Mouse (Mus musculus) naive thymus-derived CD4-positive, alpha-beta T cell, adult 2 months (primary cell): ENCODE data around the gene Timm50.

ENCODE experiments used
- DNase-seq: peaks from one replicate; pipeline ENCODE4 v3.0.0-alpha.2; 2011; ENCODE audit warnings: low read depth

Timm50 gene

DNA sequence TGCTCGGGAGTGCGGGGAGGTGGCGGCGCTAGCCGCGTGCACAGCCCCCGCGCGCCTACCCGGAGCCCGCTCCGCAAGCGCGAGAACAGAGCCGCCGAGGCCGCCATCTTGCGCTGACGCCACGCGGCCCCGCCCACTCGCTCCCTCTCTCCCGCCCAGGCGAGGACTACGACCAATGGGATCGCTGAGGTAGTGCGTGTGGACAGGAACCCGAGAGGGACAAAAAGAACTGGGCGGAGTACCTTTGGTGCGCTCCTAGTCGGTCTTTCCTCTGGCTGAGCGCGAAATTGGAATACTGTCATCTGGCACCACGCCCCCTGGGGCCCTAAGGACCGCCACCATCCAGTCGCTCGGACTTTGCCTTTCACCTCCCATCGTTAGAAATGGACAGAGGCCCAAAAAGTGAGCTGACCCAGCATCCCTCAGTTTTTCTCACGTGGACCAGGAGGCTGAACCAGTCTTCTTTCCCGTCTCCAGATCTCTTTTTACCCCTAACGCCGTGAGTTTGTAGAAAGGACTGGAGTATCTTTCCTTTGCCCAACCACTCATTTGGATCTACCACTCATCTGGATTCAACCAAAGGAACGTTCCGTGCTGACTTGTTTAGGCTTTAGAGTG is at the start of gene Timm50:
Timm50 (minus strand) TSS at position 147 of the 618 bp plus-strand sequence.
- peak; percentile 96 for DNase-seq

DNA sequence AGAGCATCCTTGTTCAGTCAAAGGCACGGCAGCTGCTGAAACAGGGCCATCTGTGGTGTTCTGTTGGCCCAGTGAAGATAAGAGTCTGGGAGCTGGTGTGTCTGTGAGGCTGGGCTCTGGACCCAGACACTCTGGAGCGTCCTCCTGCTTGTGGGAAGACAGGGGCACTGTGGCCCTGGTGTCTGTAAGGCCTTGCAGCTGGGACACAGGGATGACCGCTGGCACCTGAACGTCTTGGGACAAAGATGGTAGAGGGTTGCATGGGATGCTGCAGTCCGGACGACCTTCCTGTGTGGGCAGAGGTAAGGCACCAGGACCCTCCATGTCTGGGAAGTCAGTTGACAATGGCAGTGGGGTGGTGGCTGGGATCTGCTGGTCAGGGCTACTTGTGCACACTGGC is 48.4 kb upstream of the Timm50 start:
- DNase-seq, result no peak

DNA sequence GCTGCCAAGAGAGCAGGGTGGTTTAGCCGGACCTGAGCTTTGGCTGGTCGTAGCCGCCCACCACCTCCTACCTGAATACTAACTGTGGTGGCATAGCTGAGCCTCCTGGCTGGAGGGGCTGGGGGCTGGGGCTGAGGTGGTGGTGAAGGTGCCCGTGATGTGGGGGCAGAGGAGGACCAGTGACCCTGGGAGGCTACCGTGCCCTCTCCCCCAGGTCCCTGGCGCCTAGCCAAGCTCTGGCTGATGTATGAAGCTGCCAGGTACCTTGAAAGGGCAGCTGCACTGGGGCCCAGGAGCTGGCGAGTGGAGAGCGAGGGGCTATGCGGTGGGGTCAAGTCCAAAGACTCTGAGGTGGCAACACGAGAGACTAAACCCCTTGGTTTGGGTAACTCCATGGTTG is 48.0 kb upstream of the Timm50 start:
- no peak for DNase-seq

GRCm38 (mm10) chr7:28358431-28358830 is 46.6 kb upstream of the Timm50 start:
- DNase-seq, result no peak

DNA sequence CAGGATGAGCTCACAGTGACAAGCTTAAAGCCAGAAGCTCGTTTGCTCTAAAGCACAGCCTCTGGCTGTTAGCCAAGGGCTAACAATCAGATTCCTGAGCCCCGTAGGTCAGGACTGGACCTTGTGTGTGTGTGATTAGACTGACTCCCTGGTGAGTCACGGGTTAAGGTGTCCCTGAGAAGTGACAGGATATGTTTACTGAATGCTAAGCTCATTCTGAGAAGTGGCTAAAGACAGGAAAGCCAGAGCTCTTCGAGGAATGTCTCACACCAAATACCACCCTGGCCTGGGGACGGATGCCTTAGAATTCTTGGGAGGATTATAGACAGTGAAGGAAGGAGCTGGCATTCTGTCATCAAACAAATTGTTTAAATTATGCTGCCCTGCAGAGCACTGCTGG is 46.1 kb upstream of the Timm50 start:
- no peak for DNase-seq

GRCm38 (mm10) chr7:28356981-28357380 is 45.1 kb upstream of the Timm50 start:
- DNase-seq, result no peak

- peak; percentile 75 for DNase-seq
These were observed 43.3 kb upstream of the Timm50 start for GRCm38 (mm10) chr7:28355221-28355620.

DNA sequence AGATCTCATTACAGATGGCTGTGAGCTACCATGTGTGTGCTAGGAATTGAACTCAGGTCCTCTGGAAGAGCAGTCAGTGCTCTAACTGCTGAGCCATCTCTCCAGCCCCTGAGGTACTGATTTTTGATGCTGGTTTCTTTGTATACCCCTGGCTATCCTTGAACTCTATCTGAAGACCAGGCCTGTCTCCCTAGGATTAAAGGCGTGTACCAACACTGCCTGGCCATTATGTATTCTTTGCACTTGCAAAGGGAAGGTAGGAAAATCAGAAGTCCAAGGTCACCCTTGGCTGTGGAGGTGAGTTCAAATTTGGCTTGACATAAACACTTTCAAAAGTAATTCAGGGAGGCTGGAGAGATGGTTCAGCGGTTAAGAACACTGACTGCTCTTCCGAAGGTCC is 42.7 kb upstream of the Timm50 start:
- no peak for DNase-seq

DNA sequence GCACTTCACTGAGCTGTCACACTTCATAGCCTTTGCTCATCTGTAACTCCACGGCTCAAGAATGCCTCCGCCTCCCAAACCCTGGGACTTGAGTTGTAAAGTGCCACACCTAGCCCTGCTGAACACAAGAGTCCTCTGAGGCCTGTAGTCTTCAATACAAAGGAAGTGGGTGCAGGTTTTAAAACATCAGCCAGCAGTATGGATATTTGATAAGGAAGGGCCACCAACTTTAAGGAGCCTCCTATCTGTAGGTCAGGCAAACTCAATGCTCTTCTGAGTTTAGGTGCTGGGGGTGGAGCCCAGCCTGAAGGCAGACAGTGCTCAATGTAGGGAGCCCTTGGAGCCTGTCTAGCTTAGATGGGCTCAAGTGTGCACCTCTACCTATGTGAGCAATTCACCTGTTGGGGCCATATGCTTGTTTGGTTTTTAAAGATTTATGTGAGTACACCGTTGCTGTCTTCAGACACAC is 42.3 kb upstream of the Timm50 start:
- DNase-seq, result no peak

- peak; percentile 41 for DNase-seq
These were observed 41.4 kb upstream of the Timm50 start for GRCm38 (mm10) chr7:28353267-28353666.

DNA sequence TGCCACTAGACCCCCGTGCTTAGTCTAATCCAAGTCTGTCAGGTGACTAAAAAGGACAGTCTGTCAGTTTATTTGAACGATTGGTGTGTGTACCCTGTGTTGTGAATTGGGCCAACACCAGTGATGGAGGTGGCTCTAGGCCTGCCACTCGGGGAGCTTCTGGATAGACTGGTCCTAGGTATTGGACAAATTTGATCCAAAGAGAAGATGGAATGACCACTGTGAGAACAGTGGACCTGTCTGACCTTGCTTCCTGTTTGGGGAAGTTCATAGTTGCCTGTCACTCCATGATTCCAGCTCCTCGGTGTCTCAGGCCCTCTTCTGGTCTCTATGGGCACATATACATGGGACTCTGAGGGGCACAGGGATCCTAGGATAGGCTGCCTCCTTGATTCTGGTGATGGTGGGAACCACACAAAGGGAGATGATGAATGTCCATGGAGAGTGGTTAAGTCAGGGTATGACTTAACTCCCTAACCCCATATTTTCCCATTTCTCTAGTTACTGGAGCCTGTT is 39.9 kb upstream of the Timm50 start:
- peak; percentile 29 for DNase-seq

- peak; percentile 98 for DNase-seq
These were observed 38.4 kb upstream of the Timm50 start, which contains the start of gene Rps16 for GRCm38 (mm10) chr7:28350155-28350883. Rps16 (plus strand) TSS chr7:28350652.

DNA sequence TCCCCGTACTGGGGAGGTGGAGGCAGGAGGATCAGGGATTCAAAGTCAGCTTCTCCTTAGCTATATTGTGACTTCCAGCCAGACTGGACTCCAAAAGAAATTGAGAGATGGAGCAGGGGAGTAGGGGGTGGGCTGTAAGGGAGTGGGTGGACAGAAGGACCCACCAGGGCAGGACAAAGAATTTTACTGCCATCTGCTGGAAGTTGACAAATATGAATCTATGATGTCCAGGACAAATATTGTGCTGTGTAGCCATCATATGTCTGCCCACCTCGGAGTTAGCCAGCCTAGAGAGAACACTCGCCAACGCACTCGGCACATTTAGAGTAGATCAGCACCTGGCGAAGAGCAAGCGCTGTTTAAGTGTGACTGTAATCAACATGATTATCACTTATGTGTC is 36.7 kb upstream of the Timm50 start:
- no peak for DNase-seq

- DNase-seq, result no peak
These were observed 35.9 kb upstream of the Timm50 start for GRCm38 (mm10) chr7:28347746-28348145.

- DNase-seq, result peak; percentile 93
These were observed 32.8 kb upstream of the Timm50 start for GRCm38 (mm10) chr7:28344637-28345036.

DNA sequence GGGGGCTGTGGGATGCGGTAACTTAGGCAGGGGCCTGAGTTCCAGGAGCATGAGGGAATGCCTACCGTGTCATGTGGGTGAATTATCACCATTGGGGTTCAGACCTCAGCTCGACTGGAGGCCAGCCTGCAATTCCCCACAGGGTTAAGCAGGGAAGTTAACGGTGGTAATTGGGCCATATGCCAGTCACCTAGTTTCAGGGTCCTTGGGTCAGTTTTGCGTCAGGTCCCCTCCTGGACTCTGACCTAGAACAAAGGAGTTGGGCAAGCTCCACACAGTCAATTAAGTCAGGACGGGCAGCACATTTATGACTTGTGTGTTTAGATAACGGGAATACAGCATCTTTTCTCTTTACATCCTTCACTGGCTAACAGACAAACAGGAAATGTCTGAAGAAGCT is 29.5 kb upstream of the Timm50 start:
- DNase-seq, result no peak

DNA sequence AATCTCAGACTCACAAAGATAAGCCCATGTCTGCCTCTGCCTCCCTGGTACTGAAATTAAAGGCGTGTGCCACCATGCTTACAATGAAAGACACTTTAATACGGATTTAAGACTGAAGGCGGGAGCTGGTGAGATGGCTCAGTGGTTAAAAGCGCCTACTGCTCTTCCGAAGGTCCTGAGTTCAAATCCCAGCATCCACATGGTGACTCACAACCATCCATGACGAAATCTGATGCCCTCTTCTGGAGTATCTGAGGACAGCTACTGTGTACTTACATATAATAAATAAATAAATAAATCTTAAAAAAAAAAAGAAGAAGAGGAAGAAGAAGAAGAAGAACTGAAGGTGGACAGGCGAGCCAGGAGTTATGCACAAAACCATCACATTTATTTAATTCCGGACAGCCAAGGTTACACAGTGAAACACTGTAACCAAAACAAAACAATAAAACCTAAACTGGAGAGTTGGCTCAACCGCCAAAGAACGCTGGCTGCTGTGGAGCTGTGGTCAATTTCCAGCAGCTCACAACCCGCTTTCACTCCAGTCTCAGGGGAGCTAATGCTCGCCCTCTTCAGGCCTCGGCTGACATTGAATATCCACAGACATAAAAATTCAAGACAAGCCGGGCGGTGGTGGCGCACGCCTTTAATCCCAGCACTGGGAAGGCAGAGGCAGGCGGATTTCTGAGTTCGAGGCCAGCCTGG is 27.5 kb upstream of the Timm50 start:
- peak; percentile 82 for DNase-seq

GRCm38 (mm10) chr7:28338108-28338998 is 26.5 kb upstream of the Timm50 start, which contains the start of gene Supt5:
Supt5 (minus strand) TSS chr7:28338746.
- peak; percentile 99 for DNase-seq

DNA sequence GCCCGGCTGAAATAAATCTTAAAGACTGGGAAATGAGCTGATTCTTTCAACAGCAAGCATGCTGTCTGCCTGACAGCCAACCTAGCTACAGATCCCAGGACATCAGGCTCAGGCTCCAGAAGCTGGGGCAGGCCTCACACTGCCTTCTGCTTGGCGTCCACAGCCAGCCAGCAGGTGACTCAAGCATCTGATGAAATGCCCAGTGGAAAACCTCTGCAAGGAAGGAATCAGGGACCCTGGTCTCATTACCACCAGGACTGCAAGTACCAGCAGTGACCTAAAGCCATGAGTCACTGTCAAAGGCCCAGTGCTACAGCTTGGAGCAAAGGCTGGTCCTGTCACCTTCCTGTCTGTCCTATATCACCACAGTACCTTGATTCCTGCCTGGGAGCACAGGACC is 23.6 kb upstream of the Timm50 start:
- DNase-seq, result no peak

DNA sequence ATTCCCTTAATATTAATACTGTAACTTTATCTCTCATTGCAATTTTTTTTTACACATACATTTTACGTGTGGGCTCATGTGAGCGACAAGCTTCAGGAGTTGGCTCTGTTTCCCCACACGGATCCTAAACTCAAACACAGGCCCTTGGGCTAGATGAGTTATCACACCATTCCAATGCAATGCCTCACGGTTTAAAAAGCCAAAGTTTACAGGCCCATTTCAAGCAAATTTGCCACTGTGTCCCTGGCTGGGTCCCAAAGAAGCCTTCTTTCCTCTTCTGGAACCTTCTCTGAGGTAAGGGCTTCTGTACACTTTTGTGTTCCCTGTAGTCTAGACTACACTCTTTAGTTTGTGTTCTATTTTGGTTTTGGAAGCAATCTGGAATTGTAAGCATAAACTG is 22.7 kb upstream of the Timm50 start:
- no peak for DNase-seq

GRCm38 (mm10) chr7:28328260-28328659 is 16.4 kb upstream of the Timm50 start:
- DNase-seq, result no peak

GRCm38 (mm10) chr7:28326457-28326856 is 14.6 kb upstream of the Timm50 start:
- DNase-seq, result no peak
